Mouse (Mus musculus): Measurements from ENCODE around the gene Ankrd36.
A peak's percentile ranks its signal among the peaks of the same experiment; 100 is the strongest.
"Not testable (repeated sequence)": the region's sequence is repeated elsewhere in the genome, so short reads cannot be mapped to it uniquely, and the experiment has no call there.

Gene Ankrd36

GRCm38 (mm10) chr11:5551430-5551829, 18.1 kb upstream of the Ankrd36 start:
- no peak for DNase-seq

- DNase-seq = no peak
Measured at GRCm38 (mm10) chr11:5551931-5552330, 17.6 kb upstream of the Ankrd36 start.

GRCm38 (mm10) chr11:5560273-5560672, 9.2 kb upstream of the Ankrd36 start:
- no peak for DNase-seq

- no peak for DNase-seq
Measured at GRCm38 (mm10) chr11:5562625-5563268, 6.7 kb upstream of the Ankrd36 start.

GRCm38 (mm10) chr11:5563898-5564297, 5.6 kb upstream of the Ankrd36 start:
- DNase-seq = no peak

GRCm38 (mm10) chr11:5565596-5565995, 3.9 kb upstream of the Ankrd36 start:
- DNase-seq = no peak

GRCm38 (mm10) chr11:5566506-5566905, 3.0 kb upstream of the Ankrd36 start:
- no peak for DNase-seq

- no peak for DNase-seq
Measured at GRCm38 (mm10) chr11:5567654-5568053, 1.8 kb upstream of the Ankrd36 start.

- no peak for DNase-seq
Measured at GRCm38 (mm10) chr11:5568082-5568481, 1.4 kb upstream of the Ankrd36 start.

GRCm38 (mm10) chr11:5571856-5572255, 2.4 kb downstream of the Ankrd36 start:
- no peak for DNase-seq

- DNase-seq = no peak
Measured at GRCm38 (mm10) chr11:5573821-5574220, 4.3 kb downstream of the Ankrd36 start.

- no peak for DNase-seq
Measured at GRCm38 (mm10) chr11:5575046-5575445, 5.6 kb downstream of the Ankrd36 start.

- peak; percentile 35 to 37 for DNase-seq
Measured at GRCm38 (mm10) chr11:5592336-5592735, 22.9 kb downstream of the Ankrd36 start.

- DNase-seq = no peak
Measured at GRCm38 (mm10) chr11:5595381-5595791, 25.9 kb downstream of the Ankrd36 start.

GRCm38 (mm10) chr11:5595792-5596191, 26.3 kb downstream of the Ankrd36 start:
- no peak for DNase-seq

- DNase-seq = no peak
Measured at GRCm38 (mm10) chr11:5596756-5597155, 27.3 kb downstream of the Ankrd36 start.

GRCm38 (mm10) chr11:5605421-5605820, 35.9 kb downstream of the Ankrd36 start:
- no peak for DNase-seq

GRCm38 (mm10) chr11:5611918-5612317, 42.4 kb downstream of the Ankrd36 start:
- DNase-seq = not testable (repeated sequence)

GRCm38 (mm10) chr11:5614453-5614852, 45.0 kb downstream of the Ankrd36 start:
- DNase-seq = no peak

- DNase-seq = no peak
Measured at GRCm38 (mm10) chr11:5625101-5625500, 55.6 kb downstream of the Ankrd36 start.

GRCm38 (mm10) chr11:5629033-5629432, 59.5 kb downstream of the Ankrd36 start:
- DNase-seq = peak; percentile 74 to 79

GRCm38 (mm10) chr11:5643085-5643484, 73.6 kb downstream of the Ankrd36 start:
- DNase-seq = no peak

- DNase-seq = no peak
Measured at GRCm38 (mm10) chr11:5650321-5650720, 80.8 kb downstream of the Ankrd36 start.

GRCm38 (mm10) chr11:5682541-5682940, 113.1 kb downstream of the Ankrd36 start:
- DNase-seq = no peak

- no peak for DNase-seq
Measured at GRCm38 (mm10) chr11:5684283-5684682, 114.8 kb downstream of the Ankrd36 start.
